ENCODE assay signal across 13 mouse cellular contexts in the genomic region with DNA sequence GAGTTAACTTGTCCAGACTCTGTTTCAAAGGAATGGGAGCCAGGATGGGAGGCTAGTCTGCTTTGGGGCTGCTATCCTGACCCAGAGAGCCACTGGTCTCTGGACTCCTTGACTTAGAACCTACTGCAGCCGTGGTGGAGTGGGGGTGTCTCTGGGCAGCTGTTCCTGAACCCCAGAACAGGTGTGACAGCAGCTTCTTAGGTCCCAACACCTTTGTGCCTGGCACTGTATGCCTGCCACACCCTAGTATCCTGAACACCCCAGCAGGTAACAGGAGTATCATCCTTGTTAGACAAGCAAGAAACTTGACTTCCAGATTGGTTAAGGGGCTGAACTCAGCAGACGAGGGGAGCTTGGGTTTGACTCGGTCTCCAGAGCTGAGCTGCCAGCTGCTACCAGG.
DNase-seq lines count a peak whose midpoint lies in the region; ATAC-seq and TF ChIP-seq lines count a peak whose summit lies in the region.
"Had no signal": no experiment of that assay in that cellular context is flagged by ENCODE, and none has a peak within 500 bp of the region (broad histone marks: within the 10 kb centered on the region; RNA-seq: fewer than 3 reads in every experiment).

No protein-coding gene starts in this region.

- H3K27me3 ChIP-seq in forebrain, embryonic 12.5 days = no peaks in the 10 kb centered on the region
- H3K27me3 ChIP-seq in forebrain, embryonic 11.5 days (ENCODE audit: control insufficient read depth, insufficient read depth, low read length) = no peaks in the 10 kb centered on the region
- no peaks in the 10 kb centered on the region for H3K27me3 ChIP-seq in hindbrain, embryonic 15.5 days
- H3K27me3 ChIP-seq in hindbrain, embryonic 12.5 days = no peaks in the 10 kb centered on the region
- no peaks in the 10 kb centered on the region for H3K27me3 ChIP-seq in embryonic facial prominence, embryonic 10.5 days (replicated peaks; ENCODE audit: low read depth, poor library complexity, severe bottlenecking)
- H3K27me3 ChIP-seq in limb, embryonic 11.5 days (ENCODE audit: control insufficient read depth, insufficient read depth, low read length) = no peaks in the 10 kb centered on the region

- H3K4me1 ChIP-seq in forebrain, embryonic 12.5 days = peaks cover 44% of the 10 kb centered on the region
- peaks cover 4% of the 10 kb centered on the region; the same call in 1 of the 2 replicates for H3K4me1 ChIP-seq in forebrain, embryonic 11.5 days (replicated peaks; ENCODE audit: control insufficient read depth, insufficient read depth, low read length)
- peaks cover 61% of the 10 kb centered on the region for H3K4me1 ChIP-seq in hindbrain, embryonic 15.5 days (replicated peaks)
- peaks cover 49% of the 10 kb centered on the region for H3K4me1 ChIP-seq in hindbrain, embryonic 12.5 days
- H3K4me1 ChIP-seq in embryonic facial prominence, embryonic 10.5 days = peaks cover 54% of the 10 kb centered on the region
- peaks cover 30% of the 10 kb centered on the region for H3K4me1 ChIP-seq in limb, embryonic 11.5 days (ENCODE audit: control insufficient read depth, insufficient read depth, low read length)

- DNase-seq in forebrain, embryonic 11.5 days (ENCODE audit: low spot score) = no peak
- DNase-seq in embryonic facial prominence, embryonic 10.5 days (ENCODE audit: low spot score) = no peak
- DNase-seq in limb, embryonic 11.5 days (ENCODE audit: low spot score) = no peak
- no peak for DNase-seq in urinary bladder, postnatal 10 days (ENCODE audit: low spot score)
- no peak for DNase-seq in layer of hippocampus, adult 2 months (ENCODE audit: low spot score in 2 of 2)
- DNase-seq: cerebellum, adult 8-10 months; kidney, postnatal 14 days; thymus, adult 18-20 months had no signal

- no peak for ATAC-seq in forebrain, embryonic 12.5 days (ENCODE audit: low FRiP score)
- ATAC-seq in forebrain, embryonic 11.5 days (replicated peaks; ENCODE audit: low FRiP score) = no peak
- ATAC-seq in hindbrain, embryonic 15.5 days (ENCODE audit: low FRiP score, low read depth) = no peak
- ATAC-seq in hindbrain, embryonic 12.5 days (ENCODE audit: low FRiP score) = no peak
- no peak for ATAC-seq in limb, embryonic 11.5 days (ENCODE audit: insufficient number of reproducible peaks, low FRiP score, low TSS enrichment, low read depth)

- H3K9me3 ChIP-seq in forebrain, embryonic 12.5 days = no peaks in the 10 kb centered on the region
- H3K9me3 ChIP-seq in forebrain, embryonic 11.5 days (ENCODE audit: control insufficient read depth, low read length) = no peaks in the 10 kb centered on the region
- no peaks in the 10 kb centered on the region for H3K9me3 ChIP-seq in hindbrain, embryonic 15.5 days
- H3K9me3 ChIP-seq in hindbrain, embryonic 12.5 days (replicated peaks) = no peaks in the 10 kb centered on the region
- no peaks in the 10 kb centered on the region for H3K9me3 ChIP-seq in embryonic facial prominence, embryonic 10.5 days
- H3K9me3 ChIP-seq in limb, embryonic 11.5 days (ENCODE audit: control insufficient read depth, low read length) = no peaks in the 10 kb centered on the region

- H3K4me2 ChIP-seq in forebrain, embryonic 12.5 days = no peak overlapping the region
- no peak overlapping the region for H3K4me2 ChIP-seq in forebrain, embryonic 11.5 days (ENCODE audit: low read depth, low read length, severe bottlenecking)
- no peak overlapping the region for H3K4me2 ChIP-seq in hindbrain, embryonic 15.5 days
- no peak overlapping the region for H3K4me2 ChIP-seq in hindbrain, embryonic 12.5 days (replicated peaks)
- no peak overlapping the region for H3K4me2 ChIP-seq in limb, embryonic 11.5 days (ENCODE audit: low read depth, severe bottlenecking)

- H3K27ac ChIP-seq in forebrain, embryonic 12.5 days = peak overlapping the region; percentile 36; the same call in 1 of the 2 replicates
- H3K27ac ChIP-seq in forebrain, embryonic 11.5 days (ENCODE audit: low read depth, low read length) = no peak overlapping the region
- H3K27ac ChIP-seq in hindbrain, embryonic 15.5 days (replicated peaks) = 0 out of 2 replicates have a peak overlapping the region, but pooled peaks have one; percentile 25
- no peak overlapping the region for H3K27ac ChIP-seq in hindbrain, embryonic 12.5 days
- H3K27ac ChIP-seq in embryonic facial prominence, embryonic 10.5 days (replicated peaks) = peak overlapping the region; percentile 31; the same call in 1 of the 2 replicates
- 0 out of 2 replicates have a peak overlapping the region, but pooled peaks have one; percentile 30 for H3K27ac ChIP-seq in limb, embryonic 11.5 days (replicated peaks; ENCODE audit: low read depth, low read length)
- no peak overlapping the region for H3K27ac ChIP-seq in layer of hippocampus, adult 2 months
- H3K27ac ChIP-seq: liver, embryonic 14.5 days had no signal

- H3K36me3 ChIP-seq in forebrain, embryonic 12.5 days (replicated peaks) = peaks cover 43% of the 10 kb centered on the region
- no peaks in the 10 kb centered on the region; the same call in 1 of the 2 replicates for H3K36me3 ChIP-seq in forebrain, embryonic 11.5 days (ENCODE audit: control insufficient read depth, insufficient read depth, low read length)
- peaks cover 22% of the 10 kb centered on the region for H3K36me3 ChIP-seq in hindbrain, embryonic 15.5 days
- peaks cover 42% of the 10 kb centered on the region for H3K36me3 ChIP-seq in hindbrain, embryonic 12.5 days
- H3K36me3 ChIP-seq in embryonic facial prominence, embryonic 10.5 days (replicated peaks) = peaks cover 66% of the 10 kb centered on the region
- peaks cover 5% of the 10 kb centered on the region; the same call in 1 of the 2 replicates for H3K36me3 ChIP-seq in limb, embryonic 11.5 days (ENCODE audit: control insufficient read depth, insufficient read depth, low read length)
- H3K36me3 ChIP-seq: G1E had no signal

- WGBS in forebrain, embryonic 12.5 days = 70% methylated on average over 3 of the region's 3 CpGs
- WGBS in forebrain, embryonic 11.5 days = 76% methylated on average over 3 of the region's 3 CpGs
- 67% methylated on average over 3 of the region's 3 CpGs for WGBS in hindbrain, embryonic 15.5 days
- 73% methylated on average over 3 of the region's 3 CpGs for WGBS in hindbrain, embryonic 12.5 days
- WGBS in embryonic facial prominence, embryonic 10.5 days = 63% methylated on average over 3 of the region's 3 CpGs
- WGBS in limb, embryonic 11.5 days = 77% methylated on average over 3 of the region's 3 CpGs

- no peak for TF ChIP-seq CTCF in layer of hippocampus, adult 2 months (conservative IDR thresholded peaks at IDR 0.05)

- H3K4me3 ChIP-seq in forebrain, embryonic 12.5 days (replicated peaks) = no peak overlapping the region
- no peak overlapping the region for H3K4me3 ChIP-seq in forebrain, embryonic 11.5 days (ENCODE audit: low read depth, low read length)
- H3K4me3 ChIP-seq in hindbrain, embryonic 15.5 days = no peak overlapping the region
- no peak overlapping the region for H3K4me3 ChIP-seq in hindbrain, embryonic 12.5 days
- no peak overlapping the region for H3K4me3 ChIP-seq in embryonic facial prominence, embryonic 10.5 days
- no peak overlapping the region for H3K4me3 ChIP-seq in limb, embryonic 11.5 days (ENCODE audit: low read depth, low read length)
- H3K4me3 ChIP-seq in layer of hippocampus, adult 2 months = no peak overlapping the region

- H3K9ac ChIP-seq in forebrain, embryonic 12.5 days = no peak overlapping the region
- no peak overlapping the region for H3K9ac ChIP-seq in forebrain, embryonic 11.5 days (ENCODE audit: low read length)
- H3K9ac ChIP-seq in hindbrain, embryonic 15.5 days = no peak overlapping the region
- no peak overlapping the region for H3K9ac ChIP-seq in hindbrain, embryonic 12.5 days
- H3K9ac ChIP-seq in limb, embryonic 11.5 days (ENCODE audit: low read length) = no peak overlapping the region
- H3K9ac ChIP-seq: liver, embryonic 14.5 days had no signal

Comparison
In these comparisons a context has a peak if more than half of its experiments do, and no peak if none do; other contexts are left out.
1. H3K27ac ChIP-seq: peak in forebrain, embryonic 12.5 days (single experiment), hindbrain, embryonic 15.5 days (single experiment), embryonic facial prominence, embryonic 10.5 days (single experiment) and limb, embryonic 11.5 days (single experiment); none in forebrain, embryonic 11.5 days (single experiment), hindbrain, embryonic 12.5 days (single experiment) and layer of hippocampus, adult 2 months (single experiment).